Mouse (Mus musculus) spleen, adult 18-20 months (tissue): ENCODE data around the gene Tfe3.

Source experiments
- DNase-seq, 2 experiments: peaks; one replicate each; pipeline ENCODE4 v3.0.0; 2022; ENCODE audit warnings: mixed read lengths in 2 of 2

The Tfe3 gene

GRCm38 (mm10) chrX:7821865-7822779 is 59.8 kb downstream of the Tfe3 start, which contains the start of gene Kcnd1:
Gene Kcnd1 (plus strand): TSS chrX:7822289.
- DNase-seq = no peak
